Mouse (Mus musculus) thymus, adult 2 months (tissue): Measurements from ENCODE around the gene Prdx6b.

ENCODE experiments used
- CTCF ChIP-seq: fragments of 200-500 bp; IDR thresholded peaks from 2 replicates; pipeline ENCODE4 v1.5.1; 2012; ENCODE audit warnings: mild to moderate bottlenecking, control low read depth, low read length, moderate library complexity, borderline replicate concordance; ENCODE audit not compliant: control insufficient read depth, poor library complexity, insufficient read depth; ENCODE audit errors: extremely low read depth
- POLR2A ChIP-seq: fragments of 200-500 bp; IDR thresholded peaks from 2 replicates; pipeline ENCODE4 v1.6.1; 2012; ENCODE audit warnings: mild to moderate bottlenecking, low read length, control low read depth, moderate library complexity; ENCODE audit not compliant: control insufficient read depth, poor library complexity, insufficient read depth; ENCODE audit errors: extremely low read depth

DNA sequence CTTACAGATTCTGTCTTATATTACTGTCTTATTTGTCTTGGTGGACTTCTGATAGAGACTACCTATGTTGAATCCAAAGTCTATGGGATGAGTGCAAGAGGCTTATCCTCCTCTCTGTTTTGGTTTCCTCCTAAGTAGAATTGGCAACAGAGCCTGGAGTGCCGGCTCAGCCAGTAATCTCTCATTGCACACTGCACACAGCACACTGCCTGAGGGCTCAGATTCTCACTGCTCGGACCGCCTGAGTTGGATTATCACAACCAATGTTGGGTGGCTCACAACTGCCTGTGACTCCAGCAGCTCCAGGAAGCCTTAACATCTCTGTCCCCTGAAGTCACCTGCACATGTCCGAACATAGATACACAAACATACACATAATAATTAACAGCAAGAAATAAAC, 19.1 kb downstream of the Prdx6b start:
- TF ChIP-seq CTCF = no peak
- TF ChIP-seq POLR2A = no peak
